Mouse (Mus musculus): Measurements from ENCODE around the gene Rbms3.

Rbms3 gene

GRCm38 (mm10) chr9:116639597-116640301 lies 990.0 kb downstream of the Rbms3 start:
- DNase-seq (ENCODE audit: low read depth, low spot score) = peak; percentile 13

DNA sequence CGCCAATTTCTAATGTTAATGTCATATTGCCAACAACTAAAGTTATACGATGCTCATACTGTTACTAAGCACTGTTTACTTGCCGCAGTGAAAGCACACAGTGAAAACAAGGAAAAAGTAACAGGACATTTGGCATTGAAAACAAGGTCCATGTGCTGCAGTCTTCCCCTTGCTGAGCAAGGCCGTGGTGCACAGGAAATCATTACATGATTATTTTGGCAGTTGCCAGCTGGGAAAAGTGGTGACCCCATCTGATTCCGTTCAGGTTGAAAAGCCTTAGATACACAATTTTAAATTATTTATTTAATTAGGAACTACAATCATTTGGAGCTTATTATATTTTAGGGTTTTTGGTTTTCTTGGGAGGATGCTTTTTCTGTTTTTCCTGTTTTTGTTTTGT lies 995.9 kb downstream of the Rbms3 start:
- no peak for DNase-seq (ENCODE audit: low read depth, low spot score)

- DNase-seq (ENCODE audit: low read depth, low spot score) = no peak
Observed at GRCm38 (mm10) chr9:116633075-116633474, 996.6 kb downstream of the Rbms3 start.

DNA sequence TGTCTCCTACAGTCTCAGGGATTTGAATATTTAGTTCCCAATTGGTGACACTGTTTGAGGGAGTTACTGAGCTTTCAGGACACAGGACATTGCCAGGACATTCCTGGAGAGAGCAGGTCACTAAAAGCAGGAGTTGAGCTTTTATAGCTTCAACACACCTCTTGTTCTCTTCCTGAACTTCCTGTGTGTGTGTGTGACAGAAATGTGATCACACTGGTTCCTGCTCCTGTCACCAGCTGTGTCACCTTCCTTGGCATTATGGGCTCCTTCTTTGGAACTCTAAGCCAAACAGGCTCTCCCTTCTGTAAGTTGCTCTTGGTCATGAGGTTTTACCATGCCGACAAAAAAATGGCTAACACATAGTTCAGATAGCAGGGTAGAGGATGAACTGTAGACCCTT lies 997.9 kb downstream of the Rbms3 start:
- DNase-seq (ENCODE audit: low read depth, low spot score) = no peak

GRCm38 (mm10) chr9:116630805-116631204 lies 998.9 kb downstream of the Rbms3 start:
- no peak for DNase-seq (ENCODE audit: low read depth, low spot score)

DNA sequence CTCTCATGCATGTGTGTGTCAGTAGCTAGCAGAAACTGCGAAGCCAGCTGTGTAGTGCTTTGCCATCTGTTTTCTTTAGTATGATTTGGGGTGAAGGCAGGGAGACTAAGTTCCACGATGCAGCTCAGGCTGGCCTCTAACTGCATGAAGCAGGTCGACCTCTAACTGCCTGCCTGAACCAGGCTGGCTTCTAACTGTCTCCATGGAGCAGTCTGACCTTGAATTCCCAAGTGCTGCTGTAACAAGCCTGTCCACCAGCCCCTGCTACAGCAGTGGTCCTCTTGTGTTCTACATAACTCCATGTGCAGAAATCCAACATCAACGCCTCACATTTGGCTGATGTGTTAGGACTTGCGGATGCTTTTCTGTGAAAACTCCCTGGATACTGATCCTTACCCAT lies 1009.3 kb downstream of the Rbms3 start:
- DNase-seq (ENCODE audit: low read depth, low spot score) = no peak

DNA sequence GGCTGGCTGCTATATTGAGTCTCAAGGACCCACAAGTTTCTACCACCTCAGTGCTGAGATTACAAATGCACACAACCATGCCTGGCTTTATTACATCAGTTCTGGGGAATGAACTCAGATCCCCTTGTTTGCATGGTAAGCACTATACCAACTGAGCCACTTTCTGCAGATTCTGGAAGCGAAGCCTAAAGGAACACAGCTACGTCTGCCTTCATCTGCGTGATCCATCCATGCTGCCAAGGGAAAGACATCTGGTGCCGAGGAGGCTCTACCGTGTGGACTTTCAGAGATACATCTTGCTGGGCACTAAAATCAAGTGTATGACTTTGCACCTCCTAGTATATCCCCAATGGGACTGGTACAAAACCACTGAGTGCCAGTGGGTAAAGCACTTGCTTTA lies 1010.8 kb downstream of the Rbms3 start:
- no peak for DNase-seq (ENCODE audit: low read depth, low spot score)

- DNase-seq (ENCODE audit: low read depth, low spot score) = no peak
Observed at GRCm38 (mm10) chr9:116613276-116613675, 1016.4 kb downstream of the Rbms3 start.

- DNase-seq (ENCODE audit: low read depth, low spot score) = no peak
Observed at GRCm38 (mm10) chr9:116596046-116596445, 1033.7 kb downstream of the Rbms3 start.

DNA sequence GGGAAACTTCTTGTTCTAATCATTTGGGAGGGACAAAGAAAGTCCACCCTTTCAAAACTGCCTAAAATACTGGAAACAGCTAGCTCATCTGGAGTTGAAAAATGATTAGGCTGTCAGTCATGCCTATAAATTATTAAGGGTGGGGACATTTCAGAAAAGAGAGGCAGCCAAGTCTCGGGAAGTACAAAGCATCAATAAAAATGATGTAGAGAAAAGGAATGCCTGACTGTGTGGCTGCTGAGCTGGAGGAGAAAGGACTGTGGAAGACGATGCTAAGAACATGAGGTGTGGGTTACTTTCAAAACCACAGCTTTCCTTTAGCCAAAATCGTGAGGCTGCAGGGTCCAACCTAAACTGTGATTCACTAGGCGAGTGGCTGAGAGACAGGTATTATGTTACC lies 1037.2 kb downstream of the Rbms3 start:
- DNase-seq (ENCODE audit: low read depth, low spot score) = no peak

- DNase-seq (ENCODE audit: low read depth, low spot score) = no peak
Observed at GRCm38 (mm10) chr9:116591071-116591470, 1038.6 kb downstream of the Rbms3 start.

- DNase-seq (ENCODE audit: low read depth, low spot score) = no peak
Observed at GRCm38 (mm10) chr9:116569680-116570079, 1060.0 kb downstream of the Rbms3 start.

GRCm38 (mm10) chr9:116566711-116567110 lies 1063.0 kb downstream of the Rbms3 start:
- no peak for DNase-seq (ENCODE audit: low read depth, low spot score)

DNA sequence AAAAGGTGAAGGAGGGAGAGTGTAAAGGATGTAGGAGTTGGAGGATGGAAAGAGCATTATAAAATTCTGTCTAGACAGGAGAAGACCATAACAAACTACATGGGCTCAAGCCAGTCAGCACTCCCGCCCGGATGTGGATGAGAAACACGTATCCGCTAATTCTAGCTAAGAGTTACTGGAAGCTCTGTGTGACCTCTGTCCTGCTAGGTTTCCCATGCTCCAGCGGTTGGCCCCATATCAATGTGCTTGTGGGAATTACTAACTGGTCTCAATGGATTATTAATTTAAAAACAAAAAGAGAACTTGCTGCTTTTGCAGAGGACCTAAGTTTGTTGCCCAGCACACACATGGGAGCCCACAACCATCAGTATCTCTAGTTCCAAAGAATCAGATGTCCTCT lies 1071.9 kb downstream of the Rbms3 start:
- DNase-seq (ENCODE audit: low read depth, low spot score) = no peak

DNA sequence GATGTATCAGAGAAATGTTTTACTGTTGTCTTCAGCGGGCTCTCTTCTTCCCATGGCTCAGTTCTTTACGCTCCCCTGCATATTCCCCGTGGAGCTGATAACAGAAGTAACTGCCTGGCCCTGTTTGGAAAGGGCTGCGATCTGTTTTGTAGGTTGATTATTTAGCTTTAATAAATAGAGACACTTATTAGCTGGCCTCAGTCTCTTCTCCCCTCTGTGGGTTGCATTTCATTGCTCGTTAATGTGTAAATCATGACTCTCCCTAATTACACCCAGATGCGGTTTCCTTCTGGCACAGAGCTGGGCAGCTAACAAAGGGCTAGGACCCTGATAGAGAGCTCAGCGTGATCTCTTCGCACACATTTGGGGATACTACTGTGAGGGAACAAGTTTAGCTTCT lies 1073.1 kb downstream of the Rbms3 start:
- no peak for DNase-seq (ENCODE audit: low read depth, low spot score)

GRCm38 (mm10) chr9:116553181-116553580 lies 1076.5 kb downstream of the Rbms3 start:
- no peak for DNase-seq (ENCODE audit: low read depth, low spot score)

DNA sequence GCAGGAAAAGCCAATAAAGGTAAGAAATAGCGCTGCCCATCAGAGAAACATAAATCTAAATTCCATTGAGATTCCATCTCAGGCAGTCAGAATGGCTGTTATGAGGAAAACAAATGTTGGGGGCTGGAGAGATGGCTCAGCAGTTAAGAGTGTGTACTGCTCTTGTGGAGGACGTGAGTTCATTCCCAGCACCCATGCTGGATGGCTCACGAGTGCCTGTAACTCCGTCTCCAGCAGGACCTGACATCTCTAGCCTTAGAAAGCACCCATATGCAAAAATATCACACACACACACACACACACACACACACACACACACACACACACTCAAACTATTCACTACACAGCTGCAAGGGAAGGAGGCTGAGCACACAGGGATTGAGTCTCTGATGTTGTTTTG lies 1083.6 kb downstream of the Rbms3 start:
- no peak for DNase-seq (ENCODE audit: low read depth, low spot score)

- DNase-seq (ENCODE audit: low read depth, low spot score) = no peak
Observed at GRCm38 (mm10) chr9:116542793-116543192, 1086.9 kb downstream of the Rbms3 start.

- no peak for DNase-seq (ENCODE audit: low read depth, low spot score)
Observed at GRCm38 (mm10) chr9:116541976-116542375, 1087.7 kb downstream of the Rbms3 start.

- peak; percentile 28 for DNase-seq (ENCODE audit: low read depth, low spot score)
Observed at GRCm38 (mm10) chr9:116535709-116536108, 1094.0 kb downstream of the Rbms3 start.

GRCm38 (mm10) chr9:116533381-116533780 lies 1096.3 kb downstream of the Rbms3 start:
- no peak for DNase-seq (ENCODE audit: low read depth, low spot score)

GRCm38 (mm10) chr9:116531121-116531520 lies 1098.6 kb downstream of the Rbms3 start:
- no peak for DNase-seq (ENCODE audit: low read depth, low spot score)

DNA sequence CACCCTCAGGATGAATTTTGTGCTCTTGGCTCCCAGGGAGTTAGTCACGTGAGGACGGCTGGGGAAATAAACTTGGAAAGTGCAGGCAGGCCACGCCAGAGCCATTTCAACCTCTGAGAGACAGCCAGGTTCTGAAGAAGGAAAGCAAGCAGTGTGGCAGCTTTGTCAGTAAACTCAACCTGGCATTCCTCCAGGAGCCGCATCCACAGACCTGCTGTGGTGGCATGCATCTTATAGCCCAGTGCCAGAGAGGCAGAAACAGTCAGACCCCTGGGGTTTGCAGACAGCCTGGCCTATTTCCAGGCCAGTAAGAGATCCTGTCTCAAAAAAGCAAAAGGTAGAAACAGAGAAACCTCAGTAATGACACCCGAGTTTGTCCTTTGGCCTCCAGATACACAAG lies 1105.3 kb downstream of the Rbms3 start:
- no peak for DNase-seq (ENCODE audit: low read depth, low spot score)
